Mouse (Mus musculus): ENCODE data around the gene Odf2l. TPM values are rescaled to one million over a fixed set of nuclear protein-coding genes. Genes with fewer than 3 reads are reported as not detected.

Odf2l gene
- polyA plus RNA-seq, 2 experiments from 2014 or later, result 8.8 to 9.4 TPM

Other genes with a start within 250 kb of the Odf2l start
- not detected for gene Clca4b, start 186.1 kb upstream of the Odf2l start, polyA plus RNA-seq (2017; shearing (Covaris generic))
- not detected for gene Clca4a, start 143.5 kb upstream of the Odf2l start, polyA plus RNA-seq (2017; shearing (Covaris generic))
- gene Clca1, start 85.8 kb upstream of the Odf2l start, polyA plus RNA-seq (2017; shearing (Covaris generic)), result not detected
- gene Clca2, start 19.1 kb upstream of the Odf2l start, polyA plus RNA-seq (2017; shearing (Covaris generic)), result not detected
- not detected for gene Col24a1, start 173.9 kb downstream of the Odf2l start, polyA plus RNA-seq (2017; shearing (Covaris generic))

Measured in activated CD4-positive, CD25-positive, alpha-beta regulatory T cell, adult 4 months (primary cell).